ENCODE assay signal across 7 mouse cellular contexts in the genomic region with DNA sequence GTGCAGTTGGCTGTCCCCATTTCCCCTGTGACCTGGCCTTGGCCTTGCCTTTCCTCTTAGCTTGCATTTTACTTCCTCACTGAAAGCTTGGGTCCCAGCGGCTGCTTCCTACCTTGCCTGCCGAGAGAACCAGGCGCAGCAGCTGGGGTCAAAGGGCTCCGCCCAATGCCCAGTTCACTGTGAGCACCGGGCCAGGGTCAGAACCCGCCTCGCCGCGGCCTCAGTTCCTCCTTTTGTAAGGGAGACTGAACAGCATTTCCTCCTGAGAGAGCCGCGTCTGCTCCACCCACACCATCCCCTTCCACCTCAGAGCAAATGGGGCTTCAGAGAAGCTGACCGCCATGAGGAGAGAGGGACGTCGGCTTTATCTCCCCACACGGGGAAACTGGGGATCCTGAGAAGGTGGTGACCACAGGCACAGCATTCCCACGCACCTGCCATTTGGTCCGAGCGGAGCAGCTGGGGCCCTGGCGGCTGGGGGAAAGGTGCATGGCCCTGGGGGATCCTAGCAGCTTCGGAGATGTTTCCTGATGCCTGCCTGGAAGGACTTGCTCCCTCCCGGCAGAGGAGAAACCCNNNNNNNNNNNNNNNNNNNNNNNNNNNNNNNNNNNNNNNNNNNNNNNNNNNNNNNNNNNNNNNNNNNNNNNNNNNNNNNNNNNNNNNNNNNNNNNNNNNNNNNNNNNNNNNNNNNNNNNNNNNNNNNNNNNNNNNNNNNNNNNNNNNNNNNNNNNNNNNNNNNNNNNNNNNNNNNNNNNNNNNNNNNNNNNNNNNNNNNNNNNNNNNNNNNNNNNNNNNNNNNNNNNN. TPM values are rescaled to one million over a fixed set of nuclear protein-coding genes. Genes with fewer than 3 reads are reported as not detected.
DNase-seq lines count a peak whose midpoint lies in the region; ATAC-seq and TF ChIP-seq lines count a peak whose summit lies in the region.

No protein-coding gene starts in this region.

- peak overlapping the region; percentile 88 for H3K4me2 ChIP-seq in CH12.LX (ENCODE audit: insufficient read depth, low read depth, poor library complexity, severe bottlenecking)
- H3K4me2 ChIP-seq in lung, postnatal 0 days (replicated peaks; ENCODE audit: low read depth, low read length): peak overlapping the region; percentile 56

- TF ChIP-seq POLR2A in CH12.LX (IDR thresholded peaks at IDR 0.05; ENCODE audit: low read depth, low read length): peak; percentile 78

- peak; percentile 45; the same call in 1 of the 2 replicates for TF ChIP-seq EP300 in CH12.LX (IDR thresholded peaks at IDR 0.05; ENCODE audit: low read length)
- no peak; the same call in 1 of the 2 replicates for TF ChIP-seq EP300 in lung, postnatal 0 days (IDR thresholded peaks at IDR 0.05)

- H3K4me3 ChIP-seq in CH12.LX (replicated peaks in 1 of 3; ENCODE audit: low read depth in 2 of 3, low read length in 2 of 3, poor library complexity in 1 of 3): peak overlapping the region; percentile 64 to 76 (median 70)
- H3K4me3 ChIP-seq in heart, embryonic 10.5 days: peak overlapping the region; percentile 50
- peak overlapping the region; percentile 27 for H3K4me3 ChIP-seq in lung, postnatal 0 days (ENCODE audit: low read depth, low read length)

- H3K4me1 ChIP-seq in CH12.LX (ENCODE audit: control insufficient read depth in 1 of 2, insufficient read depth in 2 of 2): peaks cover 20 to 53% of the 10 kb centered on the region in 2 experiments
- H3K4me1 ChIP-seq in heart, embryonic 10.5 days: peaks cover 52% of the 10 kb centered on the region
- peaks cover 28% of the 10 kb centered on the region; the same call in 1 of the 2 replicates for H3K4me1 ChIP-seq in lung, postnatal 0 days (ENCODE audit: insufficient read depth, low read depth, low read length)

- H3K79me2 ChIP-seq in CH12.LX (replicated peaks; ENCODE audit: control insufficient read depth, extremely low read depth, insufficient read depth, poor library complexity, severe bottlenecking): no peaks in the 10 kb centered on the region

- dilution Hi-C loops in CH12.LX (cut with MboI; ENCODE audit: extremely low pct_ligation_motif_present, extremely low pct_unique_long_range_greater_than_20kb, low sequenced_read_pairs): no loop called here

- in situ Hi-C loops in CH12.LX (cut with MboI; ENCODE audit: low pct_ligation_motif_present, low pct_unique_long_range_greater_than_20kb, low sequenced_read_pairs): loop anchor here (5.0 kb wide), 1 partner anchor 37 kb away; no protein-coding TSS in a partner anchor

- TF ChIP-seq RAD21 in CH12.LX (IDR thresholded peaks at IDR 0.05; ENCODE audit: low read depth, low read length): no peak; the same call in 1 of the 2 replicates

- peaks cover 0 to 9% of the 10 kb centered on the region in 2 experiments for H3K36me3 ChIP-seq in CH12.LX (replicated peaks in 1 of 2; ENCODE audit: control insufficient read depth in 1 of 2, insufficient read depth in 1 of 2, low read length in 1 of 2)
- no peaks in the 10 kb centered on the region for H3K36me3 ChIP-seq in heart, embryonic 10.5 days
- no peaks in the 10 kb centered on the region for H3K36me3 ChIP-seq in lung, postnatal 0 days (ENCODE audit: insufficient read depth, low read length)

- no peak for TF ChIP-seq CTCF in CH12.LX (conservative IDR thresholded peaks at IDR 0.05 in 1 of 2, IDR thresholded peaks at IDR 0.05 in 1 of 2; ENCODE audit: low read depth in 2 of 2, low read length in 2 of 2)
- peak; percentile 31; the same call in 1 of the 2 replicates for TF ChIP-seq CTCF in lung, postnatal 0 days (IDR thresholded peaks at IDR 0.05)

- WGBS in heart, embryonic 10.5 days: 12% methylated on average over 21 of the region's 21 CpGs
- 26% methylated on average over 21 of the region's 21 CpGs for WGBS in lung, postnatal 0 days

- H3K27me3 ChIP-seq in CH12.LX (replicated peaks): no peaks in the 10 kb centered on the region
- H3K27me3 ChIP-seq in heart, embryonic 10.5 days (ENCODE audit: insufficient read depth, poor library complexity, severe bottlenecking): no peaks in the 10 kb centered on the region; the same call in 1 of the 2 replicates
- H3K27me3 ChIP-seq in lung, postnatal 0 days (replicated peaks; ENCODE audit: insufficient read depth, low read length): no peaks in the 10 kb centered on the region

- peak; percentile 62 for DNase-seq in CH12.LX (ENCODE audit: extremely low read depth)
- DNase-seq in adrenal gland, postnatal 25 days: peak; percentile 48
- DNase-seq in heart, embryonic 10.5 days (ENCODE audit: low spot score): no peak
- peak; percentile 56 to 57 for DNase-seq in kidney, adult 8-10 months
- peak; percentile 91 for DNase-seq in lung, postnatal 0 days (ENCODE audit: low spot score)
- DNase-seq in spleen, postnatal 36 days (ENCODE audit: low spot score in 2 of 2): peak; percentile 86 to 87
- DNase-seq in cerebellum, postnatal 25 days: no peak

- peak overlapping the region; percentile 87 for H3K27ac ChIP-seq in CH12.LX (ENCODE audit: insufficient read depth, low read depth)
- H3K27ac ChIP-seq in heart, embryonic 10.5 days: peak overlapping the region; percentile 85
- H3K27ac ChIP-seq in lung, postnatal 0 days (ENCODE audit: low read length): peak overlapping the region; percentile 93

- peak overlapping the region; percentile 79 for H3K9ac ChIP-seq in CH12.LX (ENCODE audit: insufficient read depth, low read depth)
- peak overlapping the region; percentile 50 for H3K9ac ChIP-seq in lung, postnatal 0 days (replicated peaks; ENCODE audit: low read depth)

- peak; percentile 63 for ATAC-seq in lung, postnatal 0 days

- H3K9me3 ChIP-seq in CH12.LX (replicated peaks; ENCODE audit: low read length): peaks cover 2% of the 10 kb centered on the region
- H3K9me3 ChIP-seq in heart, embryonic 10.5 days: no peaks in the 10 kb centered on the region
- H3K9me3 ChIP-seq in lung, postnatal 0 days (ENCODE audit: low read length): no peaks in the 10 kb centered on the region

TF ChIP-seq in CH12.LX, 34 proteins besides CTCF, POLR2A, EP300 and RAD21:
- TF ChIP-seq UBTF (IDR thresholded peaks at IDR 0.05; ENCODE audit: low read depth, low read length) (no peak), NELFE (IDR thresholded peaks at IDR 0.05; ENCODE audit: low read depth, low read length) (peak; percentile 83), ZMIZ1 (IDR thresholded peaks at IDR 0.05; ENCODE audit: low read depth, low read length) (peak; percentile 75), TCF12 (IDR thresholded peaks at IDR 0.05; ENCODE audit: low read depth, low read length) (peak; percentile 67), CHD1 (IDR thresholded peaks at IDR 0.05; ENCODE audit: low read depth, low read length) (no peak), GABPA (IDR thresholded peaks at IDR 0.05; ENCODE audit: insufficient replicate concordance, low read depth, low read length) (no peak), USF1 (IDR thresholded peaks at IDR 0.05; ENCODE audit: low read depth, low read length) (no peak), KAT2A (IDR thresholded peaks at IDR 0.05; ENCODE audit: insufficient replicate concordance, low read length) (0 out of 2 replicates have a peak, but pooled peaks have one; percentile 41), MAZ (IDR thresholded peaks at IDR 0.05; ENCODE audit: low read depth, low read length) (peak; percentile 77; the same call in 1 of the 2 replicates), ELF1 (IDR thresholded peaks at IDR 0.05; ENCODE audit: low read depth, low read length) (peak; percentile 85), ZNF384 (IDR thresholded peaks at IDR 0.05; ENCODE audit: low read depth, low read length) (no peak), NRF1 (IDR thresholded peaks at IDR 0.05; ENCODE audit: low read depth, low read length) (peak; percentile 33), MXI1 (IDR thresholded peaks at IDR 0.05; ENCODE audit: low read depth, low read length) (peak; percentile 72), MAX (IDR thresholded peaks at IDR 0.05; ENCODE audit: low read length) (peak; percentile 38), MAFK (IDR thresholded peaks at IDR 0.05; ENCODE audit: insufficient replicate concordance, low read length) (peak; percentile 45; the same call in 1 of the 2 replicates), ZC3H11A (IDR thresholded peaks at IDR 0.05; ENCODE audit: low read depth, low read length) (no peak), MEF2A (IDR thresholded peaks at IDR 0.05; ENCODE audit: borderline replicate concordance, low read depth, low read length) (peak; percentile 62; the same call in 1 of the 2 replicates), IRF4 (IDR thresholded peaks at IDR 0.05; ENCODE audit: low read depth, low read length) (peak; percentile 69), E2F4 (IDR thresholded peaks at IDR 0.05; ENCODE audit: insufficient replicate concordance, low read depth, low read length) (no peak), ETS1 (conservative IDR thresholded peaks at IDR 0.05; ENCODE audit: low read depth, low read length) (peak; percentile 82), BHLHE40 (IDR thresholded peaks at IDR 0.05; ENCODE audit: low read depth, low read length) (0 out of 2 replicates have a peak, but pooled peaks have one; percentile 19), TBP (conservative IDR thresholded peaks at IDR 0.05; ENCODE audit: low read depth, low read length) (peak; percentile 56), HCFC1 (IDR thresholded peaks at IDR 0.05; ENCODE audit: low read depth, low read length) (peak; percentile 70), POLR2AphosphoS2 (IDR thresholded peaks at IDR 0.05; ENCODE audit: low read depth, low read length) (no peak)

RNA-seq across cellular contexts. Expression of a gene that starts 42.9 kb away (rescaled TPM):
- total RNA-seq in CH12.LX (2012; rRNA removed) (126 TPM in 2 replicates), CH12.LX (2014; rRNA removed) (84.0 and 92.8 TPM in 2 replicates)
- 157 and 184 TPM in 2 replicates for polyA plus RNA-seq in CH12.LX (2012; ENCODE audit: insufficient read length, low read depth)
- total RNA-seq in adrenal gland, postnatal 25 days (2021): 187 and 190 TPM in 2 replicates
- polyA plus RNA-seq in heart, embryonic 10.5 days (2016; fragmentation: Nextera tagmentation; extraction: Ambion mirVana): 312 and 332 TPM in 2 replicates
- polyA plus RNA-seq in lung, postnatal 0 days (2015; fragmentation: Nextera tagmentation; extraction: Ambion mirVana): 166 and 184 TPM in 2 replicates

RNA-seq across cellular contexts. Expression of a gene that starts 51.0 kb away (rescaled TPM):
- total RNA-seq in CH12.LX (2012; rRNA removed) (2.9 and 3.1 TPM in 2 replicates), CH12.LX (2014; rRNA removed) (1.5 and 1.6 TPM in 2 replicates)
- polyA plus RNA-seq in CH12.LX (2012; ENCODE audit: insufficient read length, low read depth): 9.0 and 12.6 TPM in 2 replicates
- 12.8 and 13.0 TPM in 2 replicates for total RNA-seq in adrenal gland, postnatal 25 days (2021)
- polyA plus RNA-seq in heart, embryonic 10.5 days (2016; fragmentation: Nextera tagmentation; extraction: Ambion mirVana): 21.8 and 42.2 TPM in 2 replicates
- 55.4 and 63.0 TPM in 2 replicates for polyA plus RNA-seq in lung, postnatal 0 days (2015; fragmentation: Nextera tagmentation; extraction: Ambion mirVana)

Comparison
In these comparisons a context has a peak if more than half of its experiments do, and no peak if none do; other contexts are left out.
1. DNase-seq: peak in CH12.LX (single experiment), adrenal gland, postnatal 25 days (single experiment), kidney, adult 8-10 months (2 of 2), lung, postnatal 0 days (single experiment) and spleen, postnatal 36 days (2 of 2); none in heart, embryonic 10.5 days (single experiment) and cerebellum, postnatal 25 days (0 of 2).
2. Peak in every context shown above with its lines, with median percentiles within 50 percentile points of each other: H3K27ac ChIP-seq and H3K4me3 ChIP-seq.